Mouse (Mus musculus): ENCODE results near the gene Sympk.
"Not testable (repeated sequence)": the region's sequence is repeated elsewhere in the genome, so short reads cannot be mapped to it uniquely, and the experiment has no call there.

Sympk gene

DNA sequence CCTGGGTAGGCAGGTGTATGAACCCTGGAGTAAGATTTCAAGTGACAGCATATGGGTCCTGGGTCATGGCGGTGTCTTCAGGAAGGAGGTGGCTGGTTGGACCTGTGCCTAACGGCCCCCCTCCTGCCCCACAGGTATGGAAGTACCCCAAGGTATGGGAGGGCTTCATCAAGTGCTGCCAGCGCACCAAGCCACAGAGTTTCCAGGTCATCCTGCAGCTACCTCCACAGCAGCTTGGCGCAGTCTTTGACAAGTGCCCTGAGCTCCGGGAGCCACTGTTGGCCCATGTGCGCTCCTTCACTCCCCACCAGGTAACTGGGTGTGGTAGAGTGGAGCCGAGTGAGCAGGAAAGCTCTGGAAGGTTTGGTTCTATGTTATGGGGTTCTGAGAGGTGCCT lies 29.0 kb downstream of the Sympk start:
- no peak for DNase-seq

DNA sequence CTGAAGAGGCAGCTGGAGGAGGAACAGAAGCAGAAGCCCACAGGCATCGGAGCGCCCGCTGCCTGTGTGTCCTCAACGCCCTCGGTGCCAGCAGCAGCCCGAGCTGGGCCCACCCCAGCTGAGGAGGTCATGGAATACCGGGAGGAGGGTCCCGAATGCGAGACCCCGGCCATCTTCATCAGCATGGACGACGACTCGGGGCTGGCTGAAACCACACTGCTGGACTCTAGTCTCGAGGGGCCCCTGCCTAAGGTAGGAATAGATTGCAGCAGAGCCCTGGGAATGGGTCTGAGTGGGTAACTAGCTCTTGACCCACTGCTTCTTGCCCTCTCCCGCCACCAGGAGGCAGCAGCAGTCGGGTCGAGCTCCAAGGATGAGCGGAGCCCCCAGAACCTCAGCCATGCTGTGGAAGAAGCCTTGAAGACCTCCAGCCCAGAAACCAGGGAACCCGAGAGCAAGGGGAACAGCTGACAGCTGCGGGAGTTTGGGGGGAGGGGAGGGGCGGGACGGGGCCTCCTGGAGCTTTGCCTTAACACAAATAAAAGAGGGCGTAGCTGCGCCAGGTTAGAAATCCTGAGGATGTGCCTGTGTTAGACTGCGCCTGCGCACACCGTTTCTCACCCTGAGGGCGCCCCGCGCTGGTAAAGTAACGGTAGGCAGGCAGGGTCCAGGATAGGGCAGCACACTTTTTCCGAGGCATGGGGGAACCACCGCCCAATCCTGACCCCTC lies 30.0 kb downstream of the Sympk start, which contains the start of gene Rsph6a:
Gene Rsph6a (plus strand): TSS at position 644 of the 730 bp plus-strand sequence.
- peak in 1 of 2 experiments; percentile 27 for DNase-seq

DNA sequence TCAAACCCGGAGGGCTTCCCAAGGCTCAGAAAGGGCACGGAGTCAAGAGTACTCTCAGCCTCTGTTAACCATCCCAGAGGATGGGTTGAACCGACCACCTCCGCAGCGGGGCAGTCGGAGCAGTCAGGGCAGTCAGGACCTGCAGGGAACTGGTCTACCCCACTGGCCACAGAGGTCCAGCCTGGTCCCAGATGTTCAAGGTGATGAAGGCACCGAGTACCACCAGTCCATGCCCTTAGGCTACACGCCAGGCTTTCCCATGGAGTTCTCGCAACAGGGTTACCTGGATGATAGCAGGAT lies 30.6 kb downstream of the Sympk start:
- DNase-seq, result no peak

DNA sequence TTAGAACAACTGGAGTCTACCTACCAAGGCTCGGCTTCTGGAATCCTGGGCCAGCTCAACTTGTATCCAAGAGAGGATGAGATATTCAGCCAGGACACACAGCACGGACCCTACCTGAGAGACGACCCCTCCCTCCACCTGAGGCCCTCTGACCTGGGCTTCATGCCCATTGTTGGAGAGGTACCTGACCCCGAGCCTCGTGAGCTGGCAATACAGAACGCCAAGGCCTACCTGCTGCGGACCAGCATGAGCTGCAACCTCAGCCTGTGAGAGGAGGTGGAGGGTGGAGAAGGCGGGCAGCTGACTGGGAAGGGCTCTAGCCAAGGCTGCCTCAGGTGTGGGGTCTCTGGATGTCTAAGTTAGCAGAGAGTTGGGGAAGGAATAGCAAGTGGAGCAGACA lies 30.9 kb downstream of the Sympk start:
- DNase-seq, result no peak

DNA sequence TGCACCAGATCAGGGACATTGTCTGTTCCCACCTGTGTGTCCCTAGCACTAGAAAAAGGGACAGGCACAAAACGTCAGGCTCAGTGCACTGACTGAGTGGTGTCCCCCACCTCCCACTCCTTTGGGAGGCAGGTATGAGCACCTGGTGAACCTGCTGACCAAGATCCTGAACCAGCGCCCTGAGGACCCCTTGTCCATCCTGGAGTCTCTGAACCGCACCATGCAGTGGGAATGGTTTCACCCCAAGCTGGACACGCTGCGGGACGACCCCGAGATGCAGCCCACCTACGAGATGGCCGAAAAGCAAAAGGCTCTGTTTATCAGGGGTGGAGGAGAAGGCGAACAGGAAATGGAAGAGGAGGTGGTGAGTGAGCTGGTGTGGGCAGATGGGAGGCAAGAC lies 33.2 kb downstream of the Sympk start:
- no peak for DNase-seq

DNA sequence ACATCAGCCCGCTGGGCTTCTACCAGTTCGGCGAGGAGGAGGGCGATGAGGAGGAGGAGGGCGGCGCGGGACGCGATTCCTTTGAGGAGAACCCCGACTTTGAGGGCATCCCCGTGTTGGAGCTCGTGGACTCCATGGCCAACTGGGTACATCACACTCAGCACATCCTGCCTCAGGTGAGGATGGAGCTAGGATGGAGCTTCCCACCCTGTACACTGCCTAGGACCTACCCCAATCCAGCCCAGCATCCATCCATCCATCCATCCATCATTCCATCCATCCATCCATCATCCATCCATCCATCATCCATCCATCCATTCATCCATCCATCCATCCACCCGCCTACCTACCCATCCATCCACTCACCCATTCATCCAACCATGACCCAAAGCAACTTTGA lies 41.7 kb downstream of the Sympk start:
- DNase-seq, result no peak

DNA sequence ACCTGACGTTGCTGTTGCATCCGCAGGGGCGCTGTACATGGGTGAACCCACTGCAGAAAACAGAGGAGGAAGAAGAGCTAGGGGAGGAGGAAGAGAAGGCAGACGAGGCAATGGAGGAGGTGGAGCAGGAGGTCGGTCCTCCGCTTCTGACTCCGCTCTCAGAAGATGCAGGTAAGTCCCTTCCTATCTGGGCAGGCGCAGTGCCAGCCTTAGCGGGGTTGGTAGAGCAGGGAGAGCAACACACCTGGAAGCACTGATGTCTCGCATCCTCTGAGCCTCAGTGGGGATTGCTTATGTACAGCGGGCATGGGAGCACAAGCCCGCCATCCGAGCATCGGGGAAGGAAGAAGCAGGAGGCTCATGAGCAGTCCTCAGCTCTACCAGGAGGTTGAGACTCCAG lies 42.9 kb downstream of the Sympk start:
- no peak for DNase-seq

DNA sequence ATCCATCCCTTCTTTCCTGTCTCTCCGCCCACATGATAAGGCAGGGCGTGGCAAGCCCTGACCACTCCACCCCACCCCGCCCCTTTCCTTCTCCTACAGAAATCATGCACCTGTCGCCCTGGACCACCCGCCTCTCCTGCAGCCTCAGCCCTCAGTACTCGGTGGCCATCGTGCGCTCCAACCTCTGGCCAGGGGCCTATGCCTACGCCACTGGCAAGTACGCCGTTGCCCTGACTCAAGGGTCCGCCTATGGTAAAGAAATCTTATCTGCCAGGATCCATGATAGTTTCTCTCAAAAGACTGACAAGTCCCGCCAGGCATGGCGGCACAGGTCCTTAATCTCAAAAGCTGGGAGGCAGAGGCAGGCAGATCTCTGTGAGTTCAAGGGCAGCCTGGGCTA lies 43.8 kb downstream of the Sympk start:
- DNase-seq, result no peak

DNA sequence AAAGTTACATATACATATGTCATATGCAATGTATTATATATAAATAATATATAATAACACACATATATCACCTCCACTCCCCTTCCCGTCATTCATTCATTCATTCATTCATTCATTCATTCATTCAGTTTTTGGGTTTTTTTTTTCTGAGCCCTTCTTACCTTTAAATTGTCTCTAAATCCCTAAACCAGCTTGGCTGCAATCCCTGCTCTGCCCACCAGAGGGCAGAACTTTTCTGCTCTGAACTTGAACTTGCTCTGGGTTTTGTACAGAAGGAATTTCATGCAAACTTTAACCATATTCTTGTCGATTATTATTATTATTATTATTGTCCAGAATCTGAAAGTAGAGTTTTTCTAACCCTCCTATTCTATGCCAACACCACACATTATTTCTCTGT lies 44.5 kb downstream of the Sympk start:
- DNase-seq, result peak; percentile 51 to 82

DNA sequence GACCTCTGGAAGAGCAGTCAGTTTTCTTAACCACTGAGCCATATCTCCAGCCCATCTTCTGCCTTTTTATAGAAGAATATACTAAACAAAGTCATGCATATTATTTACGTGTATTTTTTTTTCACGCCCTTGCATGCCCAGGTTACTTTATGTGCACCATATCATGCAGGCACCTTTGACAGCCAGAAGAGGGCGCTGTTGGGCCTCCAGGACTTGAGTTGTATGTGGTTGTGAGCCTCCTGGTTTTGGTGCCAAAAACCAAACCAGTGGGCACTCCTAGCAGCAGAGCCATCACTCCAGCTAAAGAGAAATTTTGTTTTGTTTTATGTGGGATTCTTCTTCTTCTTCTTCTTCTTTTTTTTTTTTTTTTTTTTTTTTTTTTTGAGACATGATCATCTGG lies 45.3 kb downstream of the Sympk start:
- DNase-seq, result no peak

DNA sequence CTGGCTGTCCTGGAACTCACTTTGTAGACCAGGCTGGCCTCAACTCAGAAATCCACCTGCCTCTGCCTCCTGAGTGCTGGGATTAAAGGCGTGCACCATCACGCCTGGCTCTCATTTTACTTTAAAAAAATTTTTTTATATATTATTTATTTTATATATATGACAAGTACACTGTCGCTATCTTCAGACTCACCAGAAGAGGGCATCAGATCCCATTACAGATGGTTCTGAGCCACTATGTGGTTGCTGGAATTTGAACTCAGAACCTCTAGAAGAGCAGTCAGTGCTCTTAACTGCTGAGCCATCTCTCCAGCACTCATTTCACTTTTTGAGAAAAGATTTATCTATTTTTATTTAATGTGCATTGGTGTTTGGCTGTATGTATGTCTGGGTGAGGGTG lies 46.8 kb downstream of the Sympk start:
- not testable (repeated sequence) for DNase-seq

DNA sequence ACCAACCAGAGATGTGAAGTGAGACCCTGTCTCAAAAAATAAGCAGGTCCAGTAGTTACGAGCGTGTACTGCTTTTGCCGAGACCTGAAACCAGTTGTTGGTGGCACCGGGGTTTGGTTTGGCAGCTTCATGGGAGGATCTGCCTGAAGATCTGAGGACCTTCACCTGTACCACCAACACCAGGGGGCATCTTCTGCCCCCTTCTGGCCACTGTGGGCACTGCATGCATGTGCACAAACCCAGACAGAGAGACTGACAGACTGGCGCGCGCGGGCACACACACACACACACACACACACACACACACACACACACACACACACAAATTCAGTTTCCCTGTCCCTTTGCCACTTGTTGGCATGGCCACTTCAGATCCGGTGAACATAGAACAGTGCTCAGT lies 49.3 kb downstream of the Sympk start:
- no peak for DNase-seq

DNA sequence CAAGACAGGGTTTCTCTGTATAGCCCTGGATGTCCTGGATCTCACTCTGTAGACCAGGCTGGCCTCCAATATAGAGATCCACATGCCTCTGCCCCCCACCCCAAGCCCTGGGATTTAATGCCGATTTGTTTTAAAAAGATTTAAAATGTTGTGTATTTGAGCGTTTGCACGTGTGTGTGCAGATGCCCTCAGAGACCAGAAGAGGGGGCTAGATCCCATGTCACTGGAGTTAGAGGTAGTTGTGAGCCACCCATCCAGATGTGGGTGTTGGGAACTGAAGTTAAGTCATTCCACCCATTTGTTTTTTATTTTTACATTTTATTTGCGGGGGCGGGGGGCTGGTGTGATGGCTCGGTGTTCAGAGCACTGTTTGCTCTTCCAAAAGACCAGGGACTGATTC lies 50.3 kb downstream of the Sympk start:
- no peak for DNase-seq

DNA sequence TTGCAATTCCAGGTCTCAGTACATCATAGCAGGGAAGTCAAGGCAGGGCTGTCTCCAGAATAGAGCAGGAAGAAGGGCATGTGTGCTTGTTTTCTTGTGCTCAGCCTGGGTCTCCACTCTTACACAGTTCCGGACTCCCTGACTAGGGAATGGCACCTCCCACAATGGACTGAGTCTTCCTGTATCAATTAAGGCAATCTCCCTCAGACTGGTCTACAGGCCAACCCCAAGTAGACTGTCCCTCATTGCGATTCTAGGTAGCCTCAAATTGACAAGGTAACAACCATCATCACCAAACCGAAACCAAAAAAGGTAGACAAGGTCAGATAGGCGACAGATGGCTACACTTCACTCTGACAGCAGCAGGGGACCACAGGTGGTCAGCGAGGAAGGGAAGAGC lies 51.1 kb downstream of the Sympk start:
- DNase-seq, result no peak

DNA sequence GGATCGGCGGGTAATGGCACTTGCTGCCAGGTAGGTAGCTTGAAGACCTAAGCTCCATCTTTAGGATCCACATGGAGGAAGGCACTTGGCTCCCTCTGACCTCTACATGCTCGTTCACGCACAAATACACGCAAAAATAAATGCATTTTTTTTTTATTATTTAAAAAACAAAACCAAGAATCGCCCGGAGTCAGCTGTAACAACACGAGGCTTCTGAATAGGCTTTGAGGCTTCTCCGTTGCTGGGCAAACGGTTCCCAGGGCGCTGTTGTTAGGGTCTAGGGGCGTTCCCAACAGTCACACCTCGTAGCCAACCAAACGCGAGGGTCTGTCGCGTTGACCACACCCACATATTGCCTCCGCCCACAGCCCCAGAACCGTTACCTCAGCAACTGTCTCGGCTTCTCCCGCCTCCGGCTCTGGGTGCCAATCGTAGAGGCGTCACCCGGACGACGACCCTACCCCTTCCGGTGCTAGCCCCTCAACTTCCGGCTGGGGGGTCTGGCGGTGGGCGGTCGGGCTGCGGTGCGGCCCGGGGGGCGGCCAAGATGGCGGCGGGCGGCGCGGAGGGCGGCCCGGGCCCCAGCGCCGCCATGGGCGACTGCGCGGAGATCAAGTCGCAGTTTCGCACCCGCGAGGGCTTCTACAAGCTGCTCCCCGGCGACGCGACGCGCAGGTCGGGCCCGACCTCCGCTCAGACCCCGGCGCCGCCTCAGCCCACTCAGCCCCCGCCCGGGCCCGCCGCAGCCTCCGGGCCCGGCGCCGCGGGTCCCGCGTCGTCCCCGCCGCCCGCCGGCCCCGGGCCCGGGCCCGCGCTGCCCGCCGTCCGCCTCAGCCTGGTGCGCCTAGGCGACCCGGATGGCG lies 51.8 kb downstream of the Sympk start, which contains the start of gene Dmwd:
Gene Dmwd (plus strand): TSS at position 505 of the 863 bp plus-strand sequence.
- DNase-seq, result peak; percentile 64 to 70

DNA sequence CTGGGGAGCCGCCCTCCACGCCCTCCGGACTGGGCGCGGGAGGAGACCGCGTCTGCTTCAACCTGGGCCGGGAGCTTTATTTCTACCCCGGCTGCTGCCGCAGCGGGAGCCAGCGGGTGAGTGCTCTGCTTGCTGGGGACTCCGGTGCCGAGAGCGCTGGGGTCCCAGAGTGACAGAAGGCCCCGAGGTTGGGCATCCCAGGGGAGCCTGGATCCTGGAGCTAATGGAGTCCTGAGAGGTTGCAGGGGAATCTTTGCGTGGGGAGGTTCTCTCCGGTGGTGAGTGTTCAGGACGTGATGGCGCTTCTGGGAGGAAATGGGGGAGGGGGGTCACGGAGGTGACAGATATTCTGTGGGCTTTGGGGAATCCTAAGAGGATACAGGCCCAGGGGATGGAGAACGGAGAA lies 52.4 kb downstream of the Sympk start:
- DNase-seq, result no peak

DNA sequence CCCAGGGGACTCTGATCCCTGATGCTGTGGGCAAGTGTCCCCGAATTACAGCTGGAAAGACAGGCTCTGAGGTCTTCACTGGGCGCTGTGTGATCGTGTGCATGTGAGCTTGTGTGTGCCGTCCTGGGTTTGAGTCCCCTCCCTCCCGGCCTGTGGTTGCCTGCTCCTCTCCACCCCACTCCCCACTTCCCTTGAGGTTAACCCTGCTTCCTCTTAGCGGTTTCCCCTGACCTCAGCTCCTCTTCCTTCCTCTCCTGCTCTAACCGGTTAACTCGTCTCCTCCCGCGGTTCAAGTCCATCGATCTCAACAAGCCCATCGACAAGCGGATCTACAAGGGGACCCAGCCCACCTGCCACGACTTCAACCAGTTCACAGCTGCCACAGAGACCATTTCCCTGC lies 53.6 kb downstream of the Sympk start:
- peak; percentile 76 to 83 for DNase-seq

DNA sequence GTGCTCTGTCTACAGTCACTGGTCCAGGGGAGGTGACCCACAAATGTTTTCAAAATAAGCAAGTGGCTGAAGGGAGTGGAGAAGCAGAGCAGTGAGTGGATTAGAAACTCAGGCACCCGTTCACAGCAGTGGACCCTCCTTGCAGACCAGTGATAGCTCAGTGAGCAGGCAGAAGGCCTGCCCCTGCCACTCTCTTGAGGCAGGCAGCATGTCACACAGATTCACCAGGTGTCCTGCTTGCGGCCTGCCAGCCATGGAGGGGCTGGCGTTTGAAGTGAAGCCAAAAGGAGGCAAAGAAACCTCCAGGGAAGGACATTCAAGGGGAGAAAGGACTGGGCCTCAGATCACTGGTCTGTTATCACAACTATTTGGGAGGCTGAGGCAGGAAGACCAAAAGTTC lies 54.6 kb downstream of the Sympk start:
- DNase-seq, result no peak

DNA sequence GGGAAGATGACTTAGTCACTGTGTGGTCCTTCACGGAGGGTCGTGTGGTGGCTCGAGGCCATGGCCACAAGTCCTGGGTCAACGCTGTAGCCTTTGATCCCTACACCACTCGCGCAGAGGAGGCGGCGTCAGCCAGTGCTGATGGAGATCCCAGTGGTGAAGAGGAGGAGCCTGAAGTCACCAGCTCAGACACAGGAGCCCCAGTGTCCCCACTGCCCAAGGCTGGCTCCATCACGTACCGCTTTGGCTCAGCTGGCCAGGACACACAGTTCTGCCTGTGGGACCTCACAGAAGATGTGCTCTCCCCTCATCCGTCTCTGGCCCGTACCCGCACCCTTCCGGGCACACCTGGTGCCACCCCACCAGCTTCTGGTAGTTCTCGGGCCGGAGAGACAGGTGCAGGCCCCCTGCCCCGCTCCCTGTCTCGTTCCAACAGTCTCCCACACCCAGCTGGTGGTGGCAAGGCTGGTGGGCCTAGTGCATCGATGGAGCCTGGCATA lies 56.3 kb downstream of the Sympk start:
- no peak for DNase-seq

DNA sequence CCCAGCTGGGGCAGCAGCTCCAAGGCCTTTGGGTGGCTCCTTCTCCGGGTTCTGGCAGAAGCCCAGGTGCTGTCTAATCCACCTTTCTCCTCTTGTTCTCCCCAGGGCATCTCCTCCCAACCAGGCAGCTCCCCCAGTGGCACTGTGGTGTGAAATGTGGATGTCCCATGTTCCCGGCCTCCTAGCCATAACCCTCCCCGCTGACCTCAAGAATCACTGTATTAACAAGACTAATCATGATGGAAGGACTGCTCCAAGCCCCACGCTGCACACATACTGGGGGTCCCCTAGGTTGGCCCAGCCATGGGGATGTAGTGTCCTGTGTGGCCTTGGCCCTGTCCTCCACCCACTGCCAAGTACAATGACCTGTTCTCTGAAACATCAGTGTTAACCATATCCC lies 58.0 kb downstream of the Sympk start:
- no peak for DNase-seq

DNA sequence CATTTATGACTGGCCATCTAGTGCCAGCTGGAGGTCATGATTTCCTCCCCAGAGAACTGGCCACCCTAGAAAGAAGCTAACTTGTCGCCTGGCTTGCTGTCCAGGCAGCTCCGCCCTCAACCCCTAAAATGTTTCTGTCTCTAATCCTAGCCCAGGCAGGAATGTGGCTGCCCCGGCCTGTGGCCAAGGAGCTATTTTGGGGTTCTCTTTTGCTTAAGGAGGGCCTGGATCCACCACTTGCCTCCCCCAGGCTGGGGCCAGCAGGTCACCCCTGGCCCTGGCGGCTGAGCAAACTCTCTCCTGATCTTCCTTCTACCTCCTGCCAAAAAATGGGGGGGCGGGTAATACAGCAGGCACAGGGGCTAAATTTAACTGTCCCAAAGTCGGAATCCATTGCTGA lies 58.9 kb downstream of the Sympk start:
- DNase-seq, result no peak

DNA sequence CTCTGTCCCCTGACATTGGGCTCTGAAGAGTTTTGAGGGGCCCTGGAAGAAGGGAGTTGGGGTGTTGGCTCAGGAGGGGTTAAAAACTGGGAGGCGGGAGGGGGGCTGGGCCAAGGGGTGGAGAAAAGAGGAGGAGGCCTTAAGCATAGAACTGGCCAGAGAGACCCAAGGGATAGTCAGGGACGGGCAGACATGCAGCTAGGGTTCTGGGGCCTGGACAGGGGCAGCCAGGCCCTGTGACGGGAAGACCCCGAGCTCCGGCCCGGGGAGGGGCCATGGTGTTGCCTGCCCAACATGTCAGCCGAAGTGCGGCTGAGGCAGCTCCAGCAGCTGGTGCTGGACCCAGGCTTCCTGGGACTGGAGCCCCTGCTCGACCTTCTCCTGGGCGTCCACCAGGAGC lies 59.5 kb downstream of the Sympk start, which contains the start of gene Dmpk:
Gene Dmpk (plus strand): TSS at position 149 of the 400 bp plus-strand sequence.
- DNase-seq, result no peak

DNA sequence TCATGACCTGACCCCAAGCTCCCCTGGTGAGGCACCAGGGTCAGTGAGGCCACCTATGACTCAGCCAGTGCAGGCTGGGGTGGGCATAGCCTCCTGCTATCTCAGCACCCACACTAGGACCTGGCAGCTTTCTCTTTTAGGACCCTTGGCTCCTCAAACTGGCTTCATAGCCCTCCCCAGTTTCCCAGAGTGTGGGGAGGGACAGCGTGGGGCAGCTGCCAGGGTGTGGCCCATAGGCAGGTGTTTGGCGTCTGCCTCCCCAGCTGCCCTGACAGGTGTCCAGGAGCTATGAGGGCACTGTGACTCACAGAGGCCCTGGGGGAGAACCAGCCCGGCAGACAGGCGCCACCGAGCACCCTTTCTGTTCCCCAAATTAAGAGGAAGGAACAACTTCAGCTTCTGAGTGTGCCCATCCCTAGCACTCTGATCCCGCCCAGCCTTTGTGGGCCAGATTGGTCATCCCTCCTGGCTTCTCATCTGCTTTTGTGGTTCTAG lies 60.1 kb downstream of the Sympk start:
- DNase-seq, result peak; percentile 61 to 70

DNA sequence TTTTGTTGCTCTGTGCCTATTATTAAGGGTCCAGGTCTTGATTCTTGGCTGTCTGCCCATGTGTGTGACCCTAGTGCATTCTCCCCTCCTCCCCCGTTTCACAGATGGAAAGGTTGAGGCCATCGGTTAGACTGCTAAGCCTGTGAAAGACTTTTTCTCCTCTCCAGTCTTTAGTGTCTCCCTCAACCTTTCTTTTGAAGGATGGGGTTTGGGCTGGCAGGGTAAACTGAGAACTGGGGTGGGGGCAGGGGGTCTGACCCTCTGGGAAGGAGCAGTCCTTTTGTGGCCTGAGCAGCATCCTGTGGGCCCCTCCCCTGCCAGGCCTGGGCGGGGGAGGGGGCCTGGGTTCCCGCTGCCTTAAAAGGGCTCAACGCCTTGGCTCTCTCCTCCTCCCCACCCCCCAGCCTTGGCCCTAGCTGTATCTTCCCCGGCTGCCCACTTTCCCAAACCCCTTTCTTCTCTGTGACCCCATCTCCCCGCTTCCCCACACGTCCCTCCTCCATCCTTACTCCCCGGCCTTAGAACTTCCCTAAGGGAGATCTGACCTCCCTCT lies 60.8 kb downstream of the Sympk start:
- DNase-seq, result no peak

Measured in spleen, adult 18-20 months (tissue).